Mouse (Mus musculus): Measurements from ENCODE around the gene Nr3c2. TPM values are rescaled to one million over a fixed set of nuclear protein-coding genes. Genes with fewer than 3 reads are reported as not detected.

Gene Nr3c2
- polyA plus RNA-seq, 1 experiment from 2014 or later: 2.2 TPM

DNA sequence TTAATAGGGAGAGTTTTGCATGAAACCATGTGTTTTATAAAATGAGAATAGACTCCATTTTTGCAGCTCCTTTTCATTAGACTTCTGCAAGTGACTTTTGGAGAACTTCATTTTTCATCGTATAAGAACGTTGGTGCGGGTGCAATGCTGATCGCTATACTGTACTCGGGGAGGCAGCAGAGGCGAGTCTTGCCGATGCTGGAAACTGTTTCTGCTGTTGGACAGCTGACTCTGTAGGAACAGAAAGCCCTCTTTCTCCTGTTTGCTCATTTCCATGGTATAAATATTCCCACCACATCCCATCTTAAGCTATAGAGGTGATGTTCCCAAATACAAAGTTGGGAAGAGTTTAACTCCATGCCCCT is 135.2 kb downstream of the Nr3c2 start:
- H3K4me3 ChIP-seq (replicated peaks): no peak overlapping the region

DNA sequence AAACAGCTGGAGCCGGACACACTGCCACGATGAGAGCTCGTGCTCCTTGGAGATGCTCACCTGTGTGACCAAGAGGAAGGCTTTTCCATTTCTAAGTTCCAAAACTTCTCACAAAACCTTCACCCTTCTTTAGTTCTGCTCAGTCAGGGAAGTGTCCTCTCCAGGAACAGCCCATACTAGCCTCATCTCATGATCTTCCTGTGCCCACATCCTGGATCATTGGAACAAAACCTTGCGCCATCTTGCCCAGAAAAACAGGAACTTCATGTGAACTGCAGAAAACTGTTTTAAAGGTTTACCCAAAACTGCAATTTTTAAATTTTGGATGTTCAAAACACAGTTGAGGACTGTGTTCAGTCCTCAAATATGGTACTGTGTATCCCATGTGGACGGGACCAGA is 142.0 kb downstream of the Nr3c2 start:
- Histone ChIP-seq H3K36me3 (no peaks in the 10 kb centered on the region), H3K9me3 (no peaks in the 10 kb centered on the region), H3K9ac (no peak overlapping the region), H3K27ac (no peak overlapping the region), H3K27me3 (replicated peaks) (no peaks in the 10 kb centered on the region), H3K4me2 (no peak overlapping the region), H3K4me1 (no peaks in the 10 kb centered on the region), H3K4me3 (replicated peaks) (no peak overlapping the region)
- WGBS: 85% methylated on average over 5 of the region's 5 CpGs
- ATAC-seq (ENCODE audit: insufficient read depth, low FRiP score, low read depth): no peak

More for the DNA sequence above, 135.2 kb downstream of the Nr3c2 start:
- Histone ChIP-seq H3K9me3 (no peaks in the 10 kb centered on the region), H3K4me2 (no peak overlapping the region), H3K4me1 (no peaks in the 10 kb centered on the region), H3K9ac (no peak overlapping the region), H3K27ac (no peak overlapping the region), H3K36me3 (no peaks in the 10 kb centered on the region), H3K27me3 (replicated peaks) (no peaks in the 10 kb centered on the region)
- ATAC-seq (ENCODE audit: insufficient read depth, low FRiP score, low read depth): no peak
- 46% methylated on average over 7 of the region's 7 CpGs for WGBS

- Histone ChIP-seq H3K4me3 (replicated peaks) (no peak overlapping the region), H3K36me3 (no peaks in the 10 kb centered on the region), H3K27ac (no peak overlapping the region), H3K9ac (no peak overlapping the region), H3K4me1 (no peaks in the 10 kb centered on the region), H3K4me2 (no peak overlapping the region), H3K27me3 (replicated peaks) (no peaks in the 10 kb centered on the region), H3K9me3 (no peaks in the 10 kb centered on the region)
- peak; percentile 91 for ATAC-seq (ENCODE audit: insufficient read depth, low FRiP score, low read depth)
- WGBS: 67% methylated on average over 12 of the region's 12 CpGs
Measured at GRCm38 (mm10) chr8:77044849-77045248, 145.6 kb downstream of the Nr3c2 start.

- no peak overlapping the region for H3K27ac ChIP-seq
- no peaks in the 10 kb centered on the region for H3K9me3 ChIP-seq
- no peak overlapping the region for H3K4me3 ChIP-seq (replicated peaks)
- H3K36me3 ChIP-seq: no peaks in the 10 kb centered on the region
- no peaks in the 10 kb centered on the region for H3K4me1 ChIP-seq
- no peak for ATAC-seq (ENCODE audit: insufficient read depth, low FRiP score, low read depth)
- H3K9ac ChIP-seq: no peak overlapping the region
- H3K4me2 ChIP-seq: no peak overlapping the region
- H3K27me3 ChIP-seq (replicated peaks): no peaks in the 10 kb centered on the region
- 91% methylated on average over 1 of the region's 1 CpGs for WGBS
Measured at GRCm38 (mm10) chr8:77045711-77046110, 146.5 kb downstream of the Nr3c2 start.

DNA sequence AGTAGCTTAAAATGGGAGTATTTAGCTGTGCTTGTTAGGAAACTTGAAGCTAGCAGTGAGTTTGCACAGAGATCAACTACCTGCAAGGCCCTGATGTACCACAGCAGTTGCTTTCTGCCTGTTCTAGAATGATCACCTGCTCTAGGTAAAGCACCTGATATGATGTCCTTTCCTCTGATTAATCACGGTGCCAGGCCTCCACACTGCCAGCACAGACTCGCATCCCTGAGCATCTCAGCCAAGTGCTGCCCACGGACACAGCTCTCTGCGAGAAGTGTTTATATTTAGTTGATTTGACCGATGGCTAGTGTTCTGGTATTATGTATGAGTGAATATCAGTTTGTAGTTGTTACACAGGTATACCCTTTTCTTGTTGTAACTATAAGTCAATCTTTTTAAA is 147.0 kb downstream of the Nr3c2 start:
- Histone ChIP-seq H3K9ac (no peak overlapping the region), H3K4me1 (no peaks in the 10 kb centered on the region), H3K36me3 (no peaks in the 10 kb centered on the region), H3K4me3 (replicated peaks) (no peak overlapping the region), H3K27ac (no peak overlapping the region), H3K27me3 (replicated peaks) (no peaks in the 10 kb centered on the region), H3K4me2 (no peak overlapping the region), H3K9me3 (no peaks in the 10 kb centered on the region)
- 60% methylated on average over 5 of the region's 5 CpGs for WGBS
- ATAC-seq (ENCODE audit: insufficient read depth, low FRiP score, low read depth): no peak

- H3K27me3 ChIP-seq (replicated peaks): no peaks in the 10 kb centered on the region
Measured at GRCm38 (mm10) chr8:77046731-77047130, 147.5 kb downstream of the Nr3c2 start.

GRCm38 (mm10) chr8:77051399-77052275 is 152.4 kb downstream of the Nr3c2 start:
- ATAC-seq (ENCODE audit: insufficient read depth, low FRiP score, low read depth): no peak
- H3K27me3 ChIP-seq (replicated peaks): no peaks in the 10 kb centered on the region
- H3K4me2 ChIP-seq: no peak overlapping the region
- H3K36me3 ChIP-seq: no peaks in the 10 kb centered on the region
- no peaks in the 10 kb centered on the region for H3K4me1 ChIP-seq
- H3K9ac ChIP-seq: no peak overlapping the region
- H3K4me3 ChIP-seq (replicated peaks): no peak overlapping the region
- WGBS: 84% methylated on average over 10 of the region's 10 CpGs
- no peak overlapping the region for H3K27ac ChIP-seq
- H3K9me3 ChIP-seq: no peaks in the 10 kb centered on the region

More at GRCm38 (mm10) chr8:77046731-77047130, 147.5 kb downstream of the Nr3c2 start:
- no peak for ATAC-seq (ENCODE audit: insufficient read depth, low FRiP score, low read depth)
- H3K4me3 ChIP-seq (replicated peaks): no peak overlapping the region
- H3K9me3 ChIP-seq: no peaks in the 10 kb centered on the region
- no peak overlapping the region for H3K27ac ChIP-seq
- H3K9ac ChIP-seq: no peak overlapping the region
- WGBS: 49% methylated on average over 3 of the region's 3 CpGs
- no peaks in the 10 kb centered on the region for H3K4me1 ChIP-seq
- no peaks in the 10 kb centered on the region for H3K36me3 ChIP-seq
- H3K4me2 ChIP-seq: no peak overlapping the region

DNA sequence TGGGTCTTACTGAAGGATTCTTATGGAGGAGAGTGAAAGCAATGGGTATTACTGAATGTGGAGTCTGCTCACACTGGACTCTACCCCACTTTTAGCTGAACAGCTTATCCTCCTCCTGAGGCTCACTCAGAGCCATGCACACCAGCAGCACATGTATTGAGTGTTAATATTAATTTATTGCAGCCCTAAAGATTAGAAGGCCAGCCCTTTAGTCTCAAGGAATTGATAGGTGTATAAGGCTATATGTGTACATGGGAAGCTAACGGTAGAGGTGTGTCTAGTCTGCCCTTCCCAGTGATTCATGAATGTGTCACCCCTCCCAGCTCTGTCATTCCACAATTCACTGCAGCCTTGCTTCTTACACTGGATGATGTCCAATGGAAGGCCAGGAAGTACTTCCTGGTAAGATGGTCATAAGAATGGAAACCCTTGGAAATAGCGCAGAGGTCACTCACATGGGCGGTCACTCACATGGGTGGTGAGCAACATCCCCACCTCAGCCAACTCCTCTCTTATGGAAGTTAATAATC is 156.3 kb downstream of the Nr3c2 start:
- ATAC-seq (ENCODE audit: insufficient read depth, low FRiP score, low read depth): no peak
- WGBS: 92% methylated on average over 3 of the region's 3 CpGs
- H3K27me3 ChIP-seq (replicated peaks): no peaks in the 10 kb centered on the region

DNA sequence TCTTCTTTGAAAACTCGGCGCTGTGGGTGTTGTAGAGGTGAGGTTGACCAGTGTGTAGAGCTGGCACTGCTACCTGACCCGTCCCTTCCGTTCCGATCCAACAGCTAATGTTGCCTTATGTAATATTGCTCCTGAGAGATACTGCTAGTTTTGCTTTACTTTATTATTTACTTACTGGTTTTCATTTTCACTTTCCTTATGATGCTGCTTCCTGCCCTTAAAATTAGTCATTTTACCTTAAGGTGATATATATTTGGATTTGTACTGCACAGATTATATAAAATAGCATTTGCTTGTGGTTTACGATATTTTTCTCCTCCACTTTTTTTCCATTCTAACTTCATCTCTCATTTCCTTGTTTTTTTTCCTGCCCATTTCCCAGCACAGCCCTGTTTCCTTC is 157.6 kb downstream of the Nr3c2 start:
- no peak for ATAC-seq (ENCODE audit: insufficient read depth, low FRiP score, low read depth)
- Histone ChIP-seq H3K9ac (no peak overlapping the region), H3K4me2 (no peak overlapping the region), H3K27ac (no peak overlapping the region), H3K27me3 (replicated peaks) (no peaks in the 10 kb centered on the region), H3K36me3 (no peaks in the 10 kb centered on the region), H3K4me3 (replicated peaks) (no peak overlapping the region), H3K4me1 (no peaks in the 10 kb centered on the region), H3K9me3 (no peaks in the 10 kb centered on the region)
- WGBS: 93% methylated on average over 6 of the region's 6 CpGs

More for the DNA sequence above, 156.3 kb downstream of the Nr3c2 start:
- Histone ChIP-seq H3K27ac (no peak overlapping the region), H3K9me3 (no peaks in the 10 kb centered on the region), H3K9ac (no peak overlapping the region), H3K4me1 (no peaks in the 10 kb centered on the region), H3K4me2 (no peak overlapping the region), H3K4me3 (replicated peaks) (no peak overlapping the region), H3K36me3 (no peaks in the 10 kb centered on the region)

DNA sequence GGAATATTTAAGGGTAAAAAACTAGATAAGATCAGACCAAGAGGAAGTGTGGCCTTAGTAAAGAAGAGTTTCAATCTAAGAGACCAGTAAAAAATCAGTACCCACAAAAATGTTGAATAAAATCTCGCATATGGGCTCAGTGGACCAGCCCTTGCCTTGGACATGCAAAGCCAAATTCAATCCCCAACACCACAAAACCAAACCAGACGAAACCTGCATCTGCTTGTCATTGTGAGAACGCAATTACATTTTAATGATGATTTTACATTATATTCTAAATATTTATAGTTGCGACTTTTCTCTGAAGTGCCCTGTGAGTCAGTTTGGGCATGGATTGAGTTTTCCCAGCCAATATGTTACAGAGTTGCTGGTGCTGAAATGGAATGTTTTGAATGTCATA is 183.4 kb downstream of the Nr3c2 start:
- no peak overlapping the region for H3K9ac ChIP-seq
- no peaks in the 10 kb centered on the region for H3K27me3 ChIP-seq (replicated peaks)
- no peaks in the 10 kb centered on the region for H3K4me1 ChIP-seq
- no peak overlapping the region for H3K4me2 ChIP-seq
- no peak overlapping the region for H3K4me3 ChIP-seq (replicated peaks)
- H3K36me3 ChIP-seq: no peaks in the 10 kb centered on the region
- ATAC-seq (ENCODE audit: insufficient read depth, low FRiP score, low read depth): no peak
- no peaks in the 10 kb centered on the region for H3K9me3 ChIP-seq
- 68% methylated on average over 4 of the region's 4 CpGs for WGBS
- H3K27ac ChIP-seq: no peak overlapping the region

GRCm38 (mm10) chr8:77086036-77086435 is 186.8 kb downstream of the Nr3c2 start:
- Histone ChIP-seq H3K4me3 (replicated peaks) (no peak overlapping the region), H3K27ac (no peak overlapping the region), H3K4me1 (no peaks in the 10 kb centered on the region), H3K9me3 (no peaks in the 10 kb centered on the region), H3K27me3 (replicated peaks) (no peaks in the 10 kb centered on the region), H3K4me2 (no peak overlapping the region), H3K36me3 (no peaks in the 10 kb centered on the region), H3K9ac (no peak overlapping the region)
- WGBS: 60% methylated on average over 8 of the region's 8 CpGs
- no peak for ATAC-seq (ENCODE audit: insufficient read depth, low FRiP score, low read depth)

DNA sequence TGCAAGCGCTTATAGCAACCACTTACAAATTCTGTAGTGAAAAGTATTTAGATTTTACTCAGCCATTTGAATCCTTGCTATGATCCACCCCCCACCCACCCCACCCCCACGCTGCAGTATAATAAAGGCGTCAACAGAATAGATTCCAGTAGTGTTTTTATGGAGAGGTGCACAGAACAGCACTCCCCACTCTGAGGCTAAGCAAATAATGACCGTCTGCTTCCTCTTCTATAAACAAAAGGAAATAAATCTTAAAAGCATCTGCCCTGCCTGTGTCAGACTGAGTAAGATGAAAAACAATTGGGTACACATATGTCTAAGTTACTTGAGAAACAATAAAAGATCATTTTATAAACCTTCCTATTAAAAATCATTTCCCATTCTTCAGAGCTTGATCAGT is 197.5 kb downstream of the Nr3c2 start:
- ATAC-seq (ENCODE audit: insufficient read depth, low FRiP score, low read depth): no peak
- Histone ChIP-seq H3K4me1 (no peaks in the 10 kb centered on the region), H3K36me3 (no peaks in the 10 kb centered on the region), H3K9me3 (no peaks in the 10 kb centered on the region), H3K4me2 (no peak overlapping the region), H3K27me3 (replicated peaks) (no peaks in the 10 kb centered on the region), H3K4me3 (replicated peaks) (no peak overlapping the region), H3K9ac (no peak overlapping the region), H3K27ac (no peak overlapping the region)
- WGBS: 25% methylated on average over 4 of the region's 4 CpGs
